Mouse (Mus musculus) liver, embryonic 14.5 days (tissue): Measurements from ENCODE around the gene Ppp1r3c. TPM values are rescaled to one million over a fixed set of nuclear protein-coding genes. Genes with fewer than 3 reads are reported as not detected.

Experiments used
- ATAC-seq: fragments of 200-750 bp; cut with Nextera tagmentation; 2 replicates; pipeline ENCODE4 v1.8.0; 2017; ENCODE audit warnings: moderate number of reproducible peaks, mild to moderate bottlenecking, moderate library complexity; ENCODE audit not compliant: insufficient read depth
- DNase-seq, 3 experiments: peaks; one replicate each; pipeline ENCODE4 v3.0.0-alpha.2; 2012 to 2013; ENCODE audit warnings: low read depth in 3 of 3, low spot score in 3 of 3
- H3K27ac ChIP-seq: fragments of 300-500 bp; sonication (generic); 2 replicates; pipeline ENCODE4 v1.5.1; 2014; ENCODE audit warnings: moderate library complexity, mild to moderate bottlenecking, control low read depth, inconsistent platforms
- H3K27me3 ChIP-seq: fragments of 300-500 bp; sonication (generic); 2 replicates; pipeline ENCODE4 v1.6.1; 2014; ENCODE audit warnings: mild to moderate bottlenecking, low read length, moderate library complexity; ENCODE audit not compliant: control insufficient read depth, insufficient read depth
- H3K36me3 ChIP-seq: fragments of 300-500 bp; sonication (generic); replicated peaks from 2 replicates; pipeline ENCODE4 v1.6.1; 2014; ENCODE audit warnings: low read depth; ENCODE audit not compliant: control insufficient read depth, insufficient read depth
- H3K4me1 ChIP-seq, 2 experiments: fragments of 200-500 bp in 1 of 2; fragments of 300-500 bp in 1 of 2; sonication (generic) in 1 of 2; replicated peaks; 2 replicates each; pipeline ENCODE4 v1.6.1; 2012 to 2014; ENCODE audit warnings: antibody characterized with exemption in 1 of 2, inconsistent platforms in 1 of 2, low read length in 1 of 2; ENCODE audit not compliant: control insufficient read depth in 2 of 2, insufficient read depth in 2 of 2
- H3K4me2 ChIP-seq: fragments of 300-500 bp; sonication (generic); 2 replicates; pipeline ENCODE4 v1.6.1; 2014; ENCODE audit warnings: low read depth, mild to moderate bottlenecking, control low read depth, moderate library complexity
- H3K4me3 ChIP-seq, 2 experiments: fragments of 200-500 bp in 1 of 2; fragments of 300-500 bp in 1 of 2; sonication (generic) in 1 of 2; 2 replicates each; pipeline ENCODE4 v1.5.1; 2012 to 2014; ENCODE audit warnings: low read depth in 2 of 2, low read length in 2 of 2, mild to moderate bottlenecking in 2 of 2, control low read depth in 1 of 2, inconsistent platforms in 1 of 2, moderate library complexity in 1 of 2; ENCODE audit not compliant: insufficient read depth in 1 of 2
- H3K9ac ChIP-seq: fragments of 300-500 bp; sonication (generic); replicated peaks from 2 replicates; pipeline ENCODE4 v1.6.1; 2014; ENCODE audit warnings: mild to moderate bottlenecking, control low read depth, moderate library complexity
- H3K9me3 ChIP-seq: fragments of 300-500 bp; sonication (generic); 2 replicates; pipeline ENCODE4 v1.6.1; 2016; ENCODE audit warnings: low read length, mixed read lengths; ENCODE audit not compliant: control insufficient read depth
- CTCF ChIP-seq: IDR thresholded peaks from 2 replicates; pipeline ENCODE4 v1.5.1; 2016; ENCODE audit warnings: antibody characterized with exemption, low read depth, control low read depth
- EP300 ChIP-seq: IDR thresholded peaks from 2 replicates; pipeline ENCODE4 v1.6.1; 2016; ENCODE audit warnings: antibody characterized with exemption, low read depth
- WGBS: fragments of 180-500 bp; shearing (Covaris S2); extraction: QIAGEN DNeasy Blood & Tissue Kit; methylation state at CpG from one replicate; pipeline ENCODE4 v1.1.7; 2014; ENCODE audit not compliant: insufficient replicate concordance; 5-methylcytosine and 5-hydroxymethylcytosine counted together
- polyA plus RNA-seq, 2 experiments: library from polyadenylated mRNA; depleted of rRNA in 1 of 2; stranded (reverse) in 1 of 2; unstranded in 1 of 2; fragments of >200 nt; fragmentation: Nextera tagmentation in 1 of 2; extraction: Ambion mirVana in 1 of 2; gene quantifications; 2 replicates each; pipeline versions ENCODE4 v1.2.1 to v1.2.3; 2012 to 2014

Gene Ppp1r3c
- polyA plus RNA-seq, 2 experiments = 0.65 to 1.1 TPM

DNA sequence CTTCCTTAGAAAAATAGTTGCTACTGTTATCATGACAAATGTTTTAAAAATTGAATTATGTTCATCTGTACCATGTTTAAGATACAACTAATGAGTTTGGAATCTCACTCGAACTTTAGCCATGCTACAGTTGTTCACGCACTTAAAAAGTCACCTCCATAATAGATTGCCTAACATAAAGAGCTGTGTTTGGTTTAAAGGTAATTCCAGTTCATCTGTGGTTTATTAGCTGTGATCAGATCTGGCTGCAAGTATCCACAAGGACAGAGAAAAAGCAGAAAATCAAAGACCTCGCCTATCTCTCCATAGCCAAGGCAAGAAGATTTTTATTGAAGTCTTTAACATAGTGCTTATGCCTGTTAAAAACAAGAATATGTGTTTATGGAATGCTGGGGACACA is 43.3 kb upstream of the Ppp1r3c start:
- 51% methylated on average over 3 of the region's 3 CpGs for WGBS

DNA sequence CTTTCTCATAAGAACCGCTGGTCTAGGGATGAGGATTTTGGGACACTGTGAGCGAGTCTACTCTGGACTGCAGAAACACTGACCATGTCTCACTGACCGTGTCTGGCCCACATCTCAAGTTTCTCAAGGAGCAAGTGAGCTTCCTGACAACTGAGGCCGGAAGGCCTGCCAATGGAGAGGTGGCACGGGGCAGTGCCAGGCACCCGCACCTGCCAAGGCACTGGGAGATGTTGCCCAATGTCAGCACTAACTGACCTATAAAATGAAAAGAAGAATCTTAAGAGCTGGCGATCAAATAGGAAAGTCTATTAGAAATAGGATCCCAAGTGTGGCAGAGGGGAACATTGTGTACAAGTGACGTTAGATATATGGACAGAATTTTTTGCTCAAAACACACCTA is 39.1 kb upstream of the Ppp1r3c start:
- 72% methylated on average over 8 of the region's 8 CpGs for WGBS
- H3K4me3 ChIP-seq = no peak overlapping the region
- no peak for TF ChIP-seq CTCF
- H3K36me3 ChIP-seq = no peaks in the 10 kb centered on the region
- H3K4me2 ChIP-seq = no peak overlapping the region
- H3K27ac ChIP-seq = no peak overlapping the region
- no peaks in the 10 kb centered on the region for H3K27me3 ChIP-seq
- no peak for ATAC-seq
- DNase-seq = no peak
- no peak overlapping the region for H3K9ac ChIP-seq
- no peaks in the 10 kb centered on the region for H3K9me3 ChIP-seq
- H3K4me1 ChIP-seq = no peaks in the 10 kb centered on the region

More for the DNA sequence above, 43.3 kb upstream of the Ppp1r3c start:
- Histone ChIP-seq H3K36me3 (no peaks in the 10 kb centered on the region), H3K9ac (no peak overlapping the region), H3K27ac (no peak overlapping the region), H3K27me3 (no peaks in the 10 kb centered on the region), H3K4me2 (no peak overlapping the region), H3K4me1 (peaks cover 0 to 2% of the 10 kb centered on the region in 2 experiments; a peak in 1 of 4 replicates), H3K9me3 (no peaks in the 10 kb centered on the region), H3K4me3 (no peak overlapping the region)
- no peak for ATAC-seq
- DNase-seq = no peak
- TF ChIP-seq CTCF = no peak
- no peak for TF ChIP-seq EP300

DNA sequence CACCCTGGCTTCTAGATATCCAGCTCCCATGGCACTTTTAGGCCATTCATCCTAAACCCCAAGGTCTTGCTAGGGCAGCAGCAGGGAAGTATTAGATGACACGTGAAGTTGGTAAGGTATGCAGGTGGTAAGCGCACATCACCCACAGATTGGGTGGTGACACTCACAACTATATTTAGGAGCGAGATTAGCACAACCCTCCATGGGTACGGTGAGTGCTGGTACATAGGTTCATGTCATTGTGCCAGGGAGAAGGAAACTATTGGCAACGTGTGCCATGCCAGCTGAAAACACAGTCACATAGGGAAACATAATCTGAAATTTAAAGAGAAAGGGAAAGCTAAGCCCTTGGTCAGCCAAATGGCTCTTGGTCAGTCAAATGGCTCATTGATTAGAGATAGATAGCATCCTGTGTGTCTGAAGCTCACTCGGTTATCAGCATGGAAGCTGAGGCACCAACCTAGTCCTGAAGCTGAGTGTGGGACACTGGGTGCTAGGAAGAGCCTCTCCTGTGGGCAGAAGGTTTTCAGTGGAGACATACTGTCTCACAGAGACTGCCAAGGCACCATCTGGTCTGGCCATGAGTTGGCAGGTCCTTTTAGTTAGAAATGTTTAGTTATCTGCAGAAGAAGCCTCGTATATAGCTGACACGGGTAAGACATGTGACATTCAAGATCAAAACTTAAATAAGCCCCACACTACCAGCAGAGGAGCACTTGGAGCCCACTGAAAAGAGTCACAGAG is 37.4 kb upstream of the Ppp1r3c start:
- Histone ChIP-seq H3K4me3 (no peak overlapping the region), H3K27ac (no peak overlapping the region), H3K27me3 (no peaks in the 10 kb centered on the region), H3K36me3 (no peaks in the 10 kb centered on the region), H3K9ac (no peak overlapping the region), H3K4me2 (no peak overlapping the region), H3K4me1 (no peaks in the 10 kb centered on the region), H3K9me3 (no peaks in the 10 kb centered on the region)
- ATAC-seq (no peak), DNase-seq (no peak)
- TF ChIP-seq CTCF = no peak
- TF ChIP-seq EP300 = no peak
- 61% methylated on average over 8 of the region's 8 CpGs for WGBS

DNA sequence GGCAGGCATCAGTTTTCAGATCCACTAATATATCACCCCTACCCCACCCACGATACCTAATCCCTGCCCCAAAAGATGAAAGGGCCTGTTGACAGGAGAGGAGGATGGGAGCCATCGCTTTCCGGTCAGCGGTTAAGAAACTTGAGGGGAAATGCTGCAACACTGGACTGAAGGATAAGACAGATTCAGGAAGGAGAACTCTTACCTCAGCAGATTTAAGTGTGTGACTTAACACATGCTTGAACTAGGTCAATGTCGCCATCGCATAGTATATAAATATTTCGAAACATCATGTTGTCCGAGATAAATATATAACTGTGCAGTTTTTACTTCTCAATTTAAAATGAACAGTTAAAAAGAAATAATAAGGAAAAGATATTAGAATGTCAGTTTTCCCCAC is 31.6 kb upstream of the Ppp1r3c start:
- Histone ChIP-seq H3K27ac (no peak overlapping the region), H3K4me1 (no peaks in the 10 kb centered on the region), H3K27me3 (no peaks in the 10 kb centered on the region), H3K36me3 (no peaks in the 10 kb centered on the region), H3K9ac (no peak overlapping the region), H3K4me2 (no peak overlapping the region), H3K4me3 (no peak overlapping the region), H3K9me3 (no peaks in the 10 kb centered on the region)
- WGBS = 28% methylated on average over 8 of the region's 8 CpGs
- no peak for TF ChIP-seq CTCF
- no peak for ATAC-seq
- no peak for DNase-seq

DNA sequence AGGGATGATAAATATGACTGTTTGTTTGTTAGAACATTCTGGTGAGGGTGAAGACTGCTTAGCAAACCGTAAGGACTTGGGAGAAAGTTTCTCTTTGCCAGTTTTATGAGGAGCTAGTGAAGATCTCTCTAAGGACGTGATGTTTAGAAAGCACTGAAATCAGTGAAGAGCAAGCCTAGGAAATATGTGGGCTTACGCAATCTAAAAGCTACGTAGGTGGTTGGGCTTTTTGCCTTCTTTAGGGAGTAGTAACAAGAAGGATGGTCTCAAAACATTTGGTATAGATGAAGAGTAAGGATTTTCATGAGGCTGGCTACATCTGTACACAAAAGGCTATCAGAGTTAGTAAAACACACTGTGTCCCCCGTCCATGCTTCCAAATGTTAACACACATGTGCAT is 28.0 kb upstream of the Ppp1r3c start:
- H3K4me2 ChIP-seq = no peak overlapping the region
- 54% methylated on average over 5 of the region's 5 CpGs for WGBS
- no peak overlapping the region for H3K27ac ChIP-seq
- H3K36me3 ChIP-seq = no peaks in the 10 kb centered on the region
- H3K27me3 ChIP-seq = no peaks in the 10 kb centered on the region
- DNase-seq (no peak), ATAC-seq (no peak)
- H3K4me1 ChIP-seq = no peaks in the 10 kb centered on the region
- no peak overlapping the region for H3K9ac ChIP-seq
- no peaks in the 10 kb centered on the region for H3K9me3 ChIP-seq
- no peak overlapping the region for H3K4me3 ChIP-seq
- no peak for TF ChIP-seq CTCF
